Mouse (Mus musculus) forebrain, postnatal 0 days (tissue): Measurements from ENCODE around the gene Gucy2d. TPM values are rescaled to one million over a fixed set of nuclear protein-coding genes. Genes with fewer than 3 reads are reported as not detected.

ENCODE experiments used
- ATAC-seq: fragments of 200-750 bp; cut with Nextera tagmentation; 2 replicates; pipeline ENCODE4 v1.8.0; 2017; ENCODE audit warnings: mild to moderate bottlenecking, moderate library complexity
- DNase-seq: peaks from one replicate; pipeline ENCODE4 v3.0.0-alpha.2; 2015
- H3K27ac ChIP-seq: fragments of 300-500 bp; sonication (generic); 2 replicates; pipeline ENCODE4 v1.5.1; 2014; ENCODE audit warnings: low read depth, mild to moderate bottlenecking, antibody characterized with exemption, low read length, moderate library complexity, mixed read lengths
- H3K27me3 ChIP-seq: fragments of 300-500 bp; sonication (generic); 2 replicates; pipeline ENCODE4 v1.6.1; 2014; ENCODE audit warnings: mild to moderate bottlenecking, low read length, mixed read lengths; ENCODE audit not compliant: insufficient read depth
- H3K36me3 ChIP-seq: fragments of 300-500 bp; sonication (generic); 2 replicates; pipeline ENCODE4 v1.6.1; 2014; ENCODE audit warnings: mild to moderate bottlenecking, moderate library complexity; ENCODE audit not compliant: insufficient read depth
- H3K4me1 ChIP-seq: fragments of 300-500 bp; sonication (generic); 2 replicates; pipeline ENCODE4 v1.6.1; 2014; ENCODE audit warnings: antibody characterized with exemption; ENCODE audit not compliant: insufficient read depth
- H3K4me2 ChIP-seq: fragments of 300-500 bp; sonication (generic); 2 replicates; pipeline ENCODE4 v1.6.1; 2014; ENCODE audit warnings: low read depth, mild to moderate bottlenecking, moderate library complexity
- H3K4me3 ChIP-seq: fragments of 300-500 bp; sonication (generic); 2 replicates; pipeline ENCODE4 v1.5.1; 2014; ENCODE audit warnings: low read depth, low read length, mixed read lengths
- H3K9ac ChIP-seq: fragments of 300-500 bp; sonication (generic); 2 replicates; pipeline ENCODE4 v1.6.1; 2014; ENCODE audit warnings: mild to moderate bottlenecking
- H3K9me3 ChIP-seq: fragments of 300-500 bp; sonication (generic); 2 replicates; pipeline ENCODE4 v1.6.1; 2016; ENCODE audit warnings: low read length
- CTCF ChIP-seq: sonication (generic); IDR thresholded peaks from 2 replicates; pipeline ENCODE4 v1.5.1; 2016; ENCODE audit warnings: antibody characterized with exemption, control low read depth, low read depth
- WGBS: fragments of 180-500 bp; shearing (Covaris S2); extraction: QIAGEN DNeasy Blood & Tissue Kit; methylation state at CpG from one replicate; pipeline ENCODE4 v1.1.7; 2014; 5-methylcytosine and 5-hydroxymethylcytosine counted together
- polyA plus RNA-seq: library from polyadenylated mRNA; unstranded; fragments of >200 nt; fragmentation: Nextera tagmentation; extraction: Ambion mirVana; gene quantifications from 2 replicates; pipeline ENCODE4 v1.2.1, GENCODE M21; 2015
- total RNA-seq: library from RNA; depleted of rRNA; stranded (reverse); fragments of >200 nt; gene quantifications from 2 replicates; pipeline ENCODE4 v1.2.3, GENCODE M21; 2014

The Gucy2d gene
- total and polyA plus RNA-seq, 2 experiments from 2014 or later: not detected

DNA sequence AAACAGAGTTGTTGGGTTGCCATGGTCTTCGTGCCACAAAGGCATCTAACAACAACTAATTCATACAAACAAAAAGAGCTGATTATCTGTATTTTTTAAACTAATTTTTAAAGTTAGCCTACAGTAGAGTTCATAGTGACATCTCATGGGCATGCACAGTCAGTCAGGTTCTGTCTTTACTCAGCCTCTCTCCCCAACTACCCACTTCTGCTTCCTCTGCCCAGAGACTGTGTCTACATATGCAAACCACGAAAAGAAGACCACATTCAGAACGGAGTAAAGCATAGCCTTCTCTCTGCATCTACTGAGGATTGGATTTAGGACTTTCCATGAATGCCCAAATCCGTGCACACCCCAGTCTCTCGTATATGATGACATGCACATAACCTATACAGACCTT lies 32.6 kb upstream of the Gucy2d start:
- Histone ChIP-seq H3K9me3 (no peaks in the 10 kb centered on the region), H3K27ac (no peak overlapping the region), H3K27me3 (no peaks in the 10 kb centered on the region), H3K4me3 (no peak overlapping the region), H3K4me1 (0 out of 2 replicates have a peak, but pooled peaks cover 8% of the 10 kb centered on the region), H3K9ac (no peak overlapping the region), H3K4me2 (no peak overlapping the region), H3K36me3 (no peaks in the 10 kb centered on the region)
- no peak for ATAC-seq
- DNase-seq: no peak
- 86% methylated on average over 5 of the region's 5 CpGs for WGBS
- TF ChIP-seq CTCF: no peak

DNA sequence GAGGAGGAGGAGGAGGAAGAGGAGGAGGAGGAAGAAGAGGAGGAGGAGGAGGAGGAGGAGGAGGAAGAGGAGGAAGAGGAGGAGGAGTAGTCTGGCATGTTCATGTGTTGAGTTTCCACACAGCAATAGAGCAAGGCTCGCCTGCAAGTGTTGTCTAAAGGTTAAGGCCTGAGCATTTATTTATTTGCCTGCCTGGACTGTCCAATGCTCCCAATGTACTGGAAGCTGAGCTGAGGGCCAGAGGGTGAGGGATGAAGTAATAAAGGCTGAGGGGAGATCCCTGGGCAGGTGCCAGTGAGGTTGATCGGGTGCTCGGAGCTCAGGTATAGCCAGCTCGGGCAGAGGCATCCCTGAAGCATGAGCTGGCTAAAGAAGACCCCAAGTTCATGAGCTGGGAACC lies 27.1 kb upstream of the Gucy2d start:
- no peak for TF ChIP-seq CTCF

DNA sequence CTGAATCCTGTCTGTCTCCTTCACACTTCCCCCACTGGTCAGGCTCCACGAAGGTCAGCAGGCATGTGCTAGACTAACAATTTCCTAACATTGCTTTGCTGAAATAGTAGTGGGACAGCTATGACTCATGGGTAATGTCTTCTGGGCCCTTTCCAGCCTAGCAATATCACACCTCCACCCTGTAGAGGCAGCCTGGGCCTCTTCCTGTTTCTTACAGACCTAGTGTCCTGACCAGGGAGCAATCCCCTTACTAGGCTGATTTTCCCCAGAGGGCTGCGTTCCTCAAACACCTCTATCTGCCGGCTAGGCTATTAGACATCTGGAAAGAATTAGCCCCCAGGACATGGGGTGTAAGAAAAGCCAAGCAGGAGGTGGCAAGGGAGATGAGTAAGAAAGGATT lies 24.7 kb upstream of the Gucy2d start:
- Histone ChIP-seq H3K4me3 (no peak overlapping the region), H3K27me3 (no peaks in the 10 kb centered on the region), H3K36me3 (no peaks in the 10 kb centered on the region), H3K9ac (no peak overlapping the region), H3K27ac (no peak overlapping the region), H3K4me2 (no peak overlapping the region), H3K9me3 (no peaks in the 10 kb centered on the region), H3K4me1 (peaks cover 26% of the 10 kb centered on the region)
- TF ChIP-seq CTCF: no peak
- 65% methylated on average over 3 of the region's 3 CpGs for WGBS
- DNase-seq: no peak
- ATAC-seq: no peak

More for the DNA sequence above, 27.1 kb upstream of the Gucy2d start:
- WGBS: 90% methylated on average over 4 of the region's 4 CpGs
- no peak overlapping the region for H3K4me2 ChIP-seq
- no peaks in the 10 kb centered on the region for H3K36me3 ChIP-seq
- H3K27ac ChIP-seq: no peak overlapping the region
- H3K9ac ChIP-seq: no peak overlapping the region
- H3K4me3 ChIP-seq: no peak overlapping the region
- no peaks in the 10 kb centered on the region for H3K9me3 ChIP-seq
- DNase-seq (no peak), ATAC-seq (no peak)
- H3K27me3 ChIP-seq: no peaks in the 10 kb centered on the region
- H3K4me1 ChIP-seq: peaks cover 13% of the 10 kb centered on the region

DNA sequence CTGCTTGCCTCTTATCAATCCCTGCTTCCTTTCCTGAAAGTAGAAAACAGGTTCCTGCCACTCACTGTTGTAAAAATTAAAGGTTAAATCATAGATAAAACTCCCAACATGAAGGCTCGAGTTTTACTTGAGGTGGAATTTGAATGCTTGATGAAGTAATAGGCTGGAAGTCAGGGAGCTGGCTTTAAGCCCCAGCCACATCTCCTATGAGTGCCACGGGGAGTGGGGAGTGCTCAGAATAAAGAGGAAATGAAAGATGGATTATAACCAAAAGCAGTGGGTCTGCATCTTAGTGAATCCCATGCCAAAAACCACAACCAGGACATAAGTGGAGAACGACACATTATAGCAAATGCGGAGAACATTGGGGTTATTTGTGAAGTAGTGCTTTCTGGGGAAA lies 24.2 kb upstream of the Gucy2d start:
- no peak for DNase-seq
- no peak for ATAC-seq
- Histone ChIP-seq H3K4me3 (no peak overlapping the region), H3K9me3 (no peaks in the 10 kb centered on the region), H3K36me3 (no peaks in the 10 kb centered on the region), H3K27ac (no peak overlapping the region), H3K4me1 (peaks cover 26% of the 10 kb centered on the region), H3K9ac (no peak overlapping the region), H3K4me2 (no peak overlapping the region), H3K27me3 (no peaks in the 10 kb centered on the region)
- TF ChIP-seq CTCF: no peak
- WGBS: 60% methylated on average over 4 of the region's 4 CpGs

DNA sequence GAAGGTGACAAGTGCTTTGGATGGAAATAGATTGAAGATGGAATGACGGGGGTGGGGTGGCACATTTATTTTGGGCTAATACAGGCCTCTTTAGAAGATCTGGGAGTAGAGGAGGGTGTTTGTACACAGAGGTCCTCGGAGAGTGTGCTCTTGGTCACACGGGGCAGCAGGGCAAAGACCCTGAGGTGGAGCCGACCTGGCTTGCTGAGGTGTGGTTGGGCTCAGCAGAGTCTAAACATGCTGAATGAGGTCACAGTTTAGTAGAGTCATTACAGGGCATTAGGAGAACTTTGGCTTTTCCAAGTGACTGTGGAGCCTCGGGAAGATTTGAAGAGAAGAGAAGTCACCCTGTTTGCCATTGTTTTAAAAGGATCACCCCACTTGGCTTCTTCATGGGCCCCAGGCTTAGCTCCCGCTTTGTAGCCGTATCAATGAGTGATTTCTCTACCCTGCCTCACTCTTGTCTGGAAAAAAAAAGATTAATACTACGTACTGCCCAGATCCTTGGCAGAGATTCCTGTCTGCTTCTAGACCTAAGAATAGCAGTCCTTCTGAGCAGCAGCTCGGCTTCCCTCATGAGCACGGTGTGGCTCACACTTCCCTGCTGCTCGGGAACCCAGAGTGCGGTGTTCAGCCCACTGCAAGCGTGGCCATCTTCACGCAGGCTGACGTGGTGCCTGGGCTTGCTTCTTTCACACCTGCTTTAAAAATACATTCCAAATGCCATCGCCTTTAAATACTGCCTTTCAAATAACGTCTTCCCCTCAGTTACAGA lies 22.0 kb upstream of the Gucy2d start:
- Histone ChIP-seq H3K4me1 (peaks cover 26% of the 10 kb centered on the region), H3K4me3 (no peak overlapping the region), H3K36me3 (no peaks in the 10 kb centered on the region), H3K4me2 (no peak overlapping the region), H3K9me3 (no peaks in the 10 kb centered on the region), H3K9ac (no peak overlapping the region), H3K27me3 (no peaks in the 10 kb centered on the region), H3K27ac (peak overlapping the region; percentile 29; the same call in 1 of the 2 replicates)
- TF ChIP-seq CTCF: no peak
- 53% methylated on average over 17 of the region's 17 CpGs for WGBS
- DNase-seq (peak; percentile 66), ATAC-seq (peak; percentile 87)

DNA sequence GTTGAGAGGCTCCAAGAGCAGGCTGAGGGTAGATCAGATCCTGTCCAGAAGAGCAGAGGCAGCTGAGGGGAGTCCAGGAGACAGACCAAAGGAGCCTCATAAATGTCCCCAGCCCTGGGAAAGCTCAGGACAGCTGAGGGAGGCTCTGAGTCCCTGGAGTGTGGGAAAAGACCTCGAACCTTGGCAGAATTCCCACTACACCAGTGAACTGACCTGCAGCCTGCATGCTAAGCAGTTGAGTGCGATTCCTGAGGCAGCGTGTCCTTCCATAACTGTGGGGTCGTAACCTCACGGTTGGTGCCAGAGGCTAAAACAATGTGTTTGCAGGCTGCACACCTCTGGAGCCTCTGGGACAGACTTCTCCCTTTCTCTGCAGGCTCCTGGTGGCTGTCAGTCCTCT lies 20.9 kb upstream of the Gucy2d start:
- Histone ChIP-seq H3K27ac (peak overlapping the region; percentile 57), H3K36me3 (no peaks in the 10 kb centered on the region), H3K9me3 (no peaks in the 10 kb centered on the region), H3K4me1 (peaks cover 26% of the 10 kb centered on the region), H3K9ac (no peak overlapping the region), H3K4me3 (no peak overlapping the region), H3K4me2 (no peak overlapping the region), H3K27me3 (no peaks in the 10 kb centered on the region)
- ATAC-seq: no peak
- no peak for DNase-seq
- 44% methylated on average over 5 of the region's 5 CpGs for WGBS
- TF ChIP-seq CTCF: no peak

DNA sequence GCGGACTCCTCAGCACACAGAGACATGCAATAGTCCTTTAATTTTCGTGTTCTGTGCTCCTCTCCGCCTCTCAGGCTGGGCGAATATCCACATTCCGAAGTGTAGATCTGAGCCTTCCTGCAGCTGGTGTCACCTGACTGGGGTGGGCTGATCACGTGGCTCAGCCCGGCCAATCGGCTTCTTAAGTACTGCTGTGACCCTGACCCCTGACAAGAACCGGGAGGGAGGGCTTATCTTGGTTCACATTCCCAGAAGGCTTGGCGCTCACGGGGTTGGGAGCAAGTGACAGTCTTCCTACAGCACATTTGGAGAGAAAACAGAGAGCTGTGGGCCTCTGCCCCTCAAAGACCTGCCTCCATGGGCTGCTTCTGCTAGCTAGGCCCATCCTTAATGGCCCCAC lies 16.7 kb upstream of the Gucy2d start:
- no peaks in the 10 kb centered on the region for H3K27me3 ChIP-seq
- no peak for TF ChIP-seq CTCF
- 73% methylated on average over 11 of the region's 11 CpGs for WGBS

More for the DNA sequence above, 16.7 kb upstream of the Gucy2d start:
- Histone ChIP-seq H3K4me2 (no peak overlapping the region), H3K9ac (no peak overlapping the region), H3K4me3 (no peak overlapping the region), H3K27ac (no peak overlapping the region), H3K36me3 (no peaks in the 10 kb centered on the region), H3K4me1 (peaks cover 8% of the 10 kb centered on the region; the same call in 1 of the 2 replicates), H3K9me3 (no peaks in the 10 kb centered on the region)
- ATAC-seq (no peak), DNase-seq (no peak)
